Mouse (Mus musculus) testis, adult 2 months (tissue): Measurements from ENCODE around the gene Foxo4.

Experiments used
- CTCF ChIP-seq: fragments of 200-500 bp; IDR thresholded peaks from 2 replicates; pipeline ENCODE4 v1.5.1; 2012; ENCODE audit warnings: low read depth, mild to moderate bottlenecking, inconsistent platforms, low read length, moderate library complexity; ENCODE audit not compliant: control insufficient read depth, insufficient read depth, insufficient replicate concordance
- POLR2A ChIP-seq: fragments of 200-500 bp; IDR thresholded peaks from 2 replicates; pipeline ENCODE4 v1.6.1; 2012; ENCODE audit warnings: low read depth, mild to moderate bottlenecking, inconsistent platforms, low read length, moderate library complexity; ENCODE audit not compliant: control insufficient read depth

GRCm38 (mm10) chrX:101309299-101309698 is 55.0 kb downstream of the Foxo4 start:
- TF ChIP-seq CTCF, result no peak
- no peak for TF ChIP-seq POLR2A
